In the genomic region with DNA sequence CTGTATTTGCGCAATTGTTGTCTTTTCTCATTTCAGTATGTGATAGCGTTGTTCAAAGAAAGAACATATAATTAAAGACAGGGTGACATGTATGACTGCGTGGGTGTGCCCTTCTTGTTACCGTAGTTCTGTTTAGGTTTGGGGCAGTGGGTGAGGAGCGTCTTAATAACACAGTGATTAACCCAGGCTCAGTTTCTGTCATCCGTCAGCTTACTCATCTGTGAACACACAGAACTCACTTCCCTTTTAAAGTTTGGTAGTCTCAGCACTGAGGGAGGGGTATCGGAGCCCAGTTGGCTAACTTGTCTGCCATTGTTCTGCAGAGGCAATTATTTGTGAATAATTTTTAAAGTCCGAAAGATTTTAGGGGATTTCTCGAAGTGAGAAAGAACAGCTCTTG, we compare ENCODE assay signal across 16 mouse cellular contexts. TPM values are rescaled to one million over a fixed set of nuclear protein-coding genes. Genes with fewer than 3 reads are reported as not detected.
"Had no signal": no experiment of that assay in that cellular context is flagged by ENCODE, and none has a peak within 500 bp of the region (broad histone marks: within the 10 kb centered on the region; RNA-seq: fewer than 3 reads in every experiment).

No protein-coding gene starts in this region.

- H3K27me3 ChIP-seq: liver, embryonic 15.5 days; neural tube, embryonic 15.5 days had no signal

- H3K9me3 ChIP-seq: liver, embryonic 15.5 days; midbrain, embryonic 10.5 days; neural tube, embryonic 15.5 days had no signal

- DNase-seq: kidney, adult 9 months; kidney, postnatal 10 days; left cerebral cortex, postnatal 4 days; lung, adult 2 months; lung, postnatal 36 days; midbrain, embryonic 14.5 days; right cerebral cortex, adult 18-20 months; right cerebral cortex, postnatal 25 days; thymus, adult 18-20 months; thymus, postnatal 25 days had no signal

- H3K4me1 ChIP-seq: midbrain, embryonic 10.5 days; neural tube, embryonic 15.5 days had no signal

- H3K4me2 ChIP-seq: liver, embryonic 11.5 days; liver, embryonic 15.5 days; neural tube, embryonic 15.5 days had no signal

- H3K9ac ChIP-seq: liver, embryonic 15.5 days; neural tube, embryonic 15.5 days had no signal

- H3K36me3 ChIP-seq: liver, embryonic 15.5 days; midbrain, embryonic 10.5 days; neural tube, embryonic 15.5 days had no signal

- ATAC-seq: lung, postnatal 0 days had no signal

- H3K4me3 ChIP-seq: liver, embryonic 15.5 days; midbrain, embryonic 10.5 days; myocyte; neural tube, embryonic 15.5 days had no signal

- H3K27ac ChIP-seq: liver, embryonic 15.5 days; midbrain, embryonic 10.5 days; neural tube, embryonic 15.5 days had no signal

RNA-seq across cellular contexts. Expression of gene Homer2, which starts 20.4 kb away (rescaled TPM):
- polyA plus RNA-seq: myocyte had no signal
